Mouse (Mus musculus): ENCODE results near the gene Gm49403.

DNA sequence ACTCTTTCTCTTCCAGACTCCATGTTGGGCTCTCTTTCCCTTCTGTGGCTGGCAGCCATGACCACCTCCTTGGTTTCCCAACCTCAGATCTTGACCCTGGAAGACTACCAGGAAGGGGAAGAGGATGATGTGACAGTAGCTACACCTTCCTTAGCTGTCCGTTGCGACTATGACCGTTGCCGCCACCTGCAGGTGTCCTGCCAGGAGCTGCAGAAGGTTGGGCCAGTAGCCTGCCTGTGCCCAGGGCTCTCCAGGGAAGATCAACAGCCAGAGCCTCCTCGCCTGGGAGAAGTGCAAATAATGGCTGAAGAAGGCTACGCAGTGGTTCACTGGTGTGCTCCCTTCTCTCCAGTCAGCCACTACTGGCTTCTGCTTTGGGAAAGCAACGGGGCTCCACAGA is 32.1 kb upstream of the Gm49403 start:
- TF ChIP-seq ZC3H11A (IDR thresholded peaks at IDR 0.05; ENCODE audit: borderline replicate concordance, low read depth, low read length): no peak
- TF ChIP-seq HCFC1 (IDR thresholded peaks at IDR 0.05; ENCODE audit: borderline replicate concordance, insufficient read depth, low read length): no peak

All from ES-E14 (cell line).